Mouse (Mus musculus) ES-E14 (cell line): Measurements from ENCODE around the gene Gm28305. TPM values are rescaled to one million over a fixed set of nuclear protein-coding genes. Genes with fewer than 3 reads are reported as not detected.

Experiments
- DNase-seq: peaks from one replicate; pipeline ENCODE4 v3.0.0-alpha.2; 2013; ENCODE audit warnings: low read depth, low spot score
- H3K27ac ChIP-seq: 2 replicates; pipeline ENCODE4 v1.5.1; 2012; ENCODE audit warnings: low read depth, mild to moderate bottlenecking, low read length, moderate library complexity, mixed read lengths; ENCODE audit not compliant: poor library complexity, insufficient read depth, severe bottlenecking
- H3K36me3 ChIP-seq: 2 replicates; pipeline ENCODE4 v1.6.1; 2012; ENCODE audit warnings: mild to moderate bottlenecking, low read length, moderate library complexity, mixed read lengths; ENCODE audit not compliant: control insufficient read depth, poor library complexity, insufficient read depth, severe bottlenecking
- H3K4me1 ChIP-seq, 2 experiments: fragments of 150-350 bp in 1 of 2; sonication (generic) in 1 of 2; 2 replicates each; pipeline ENCODE4 v1.6.1; 2012; ENCODE audit warnings: low read length in 2 of 2, mild to moderate bottlenecking in 1 of 2, mixed read lengths in 1 of 2; ENCODE audit not compliant: control insufficient read depth in 2 of 2, insufficient read depth in 2 of 2, poor library complexity in 1 of 2
- H3K4me3 ChIP-seq, 2 experiments: fragments of 150-350 bp in 1 of 2; sonication (generic) in 1 of 2; 2 replicates each; pipeline ENCODE4 v1.5.1; 2012; ENCODE audit warnings: low read length in 2 of 2, low read depth in 1 of 2, mild to moderate bottlenecking in 1 of 2, mixed read lengths in 1 of 2; ENCODE audit not compliant: insufficient read depth in 1 of 2, poor library complexity in 1 of 2, severe bottlenecking in 1 of 2
- H3K9ac ChIP-seq: 2 replicates; pipeline ENCODE4 v1.6.1; 2012; ENCODE audit warnings: low read depth, mild to moderate bottlenecking, low read length, mixed read lengths; ENCODE audit not compliant: poor library complexity, insufficient read depth, severe bottlenecking
- H3K9me3 ChIP-seq: fragments of 150-350 bp; sonication (generic); 2 replicates; pipeline ENCODE4 v1.6.1; 2012; ENCODE audit warnings: low read depth, mild to moderate bottlenecking, low read length; ENCODE audit not compliant: control insufficient read depth, insufficient read depth
- CHD2 ChIP-seq: IDR thresholded peaks from 2 replicates; pipeline ENCODE4 v1.6.1; 2014; ENCODE audit warnings: mild to moderate bottlenecking, low read depth, low read length, inconsistent platforms
- HCFC1 ChIP-seq: IDR thresholded peaks from 2 replicates; pipeline ENCODE4 v1.6.1; 2012; ENCODE audit warnings: low read length, inconsistent platforms, borderline replicate concordance; ENCODE audit not compliant: insufficient read depth
- MAFK ChIP-seq: IDR thresholded peaks from 2 replicates; pipeline ENCODE4 v1.6.1; 2014; ENCODE audit warnings: mild to moderate bottlenecking, low read depth, low read length, inconsistent platforms; ENCODE audit not compliant: insufficient read depth
- ZC3H11A ChIP-seq: IDR thresholded peaks from 2 replicates; pipeline ENCODE4 v1.6.1; 2012; ENCODE audit warnings: low read depth, mild to moderate bottlenecking, inconsistent platforms, low read length, borderline replicate concordance
- ZNF384 ChIP-seq: IDR thresholded peaks from 2 replicates; pipeline ENCODE4 v1.6.1; 2012; ENCODE audit warnings: low read depth, low read length, inconsistent platforms
- in situ Hi-C, 2 experiments: fragments of 600-800 bp; cut with MboI; formaldehyde crosslinking; loops; one replicate each; pipeline ENCODE4 v1.15.1; 2025; ENCODE audit warnings: low sequenced_read_pairs in 2 of 2, inconsistent platforms in 1 of 2; ENCODE audit not compliant: unreplicated experiment in 2 of 2
- total RNA-seq: library from RNA; depleted of rRNA; stranded (reverse); fragments of 300-350 nt; gene quantifications from 2 replicates; pipeline ENCODE4 v1.2.3, GENCODE M21; 2012

Gm28305 gene
- total RNA-seq, 1 experiment: not detected

DNA sequence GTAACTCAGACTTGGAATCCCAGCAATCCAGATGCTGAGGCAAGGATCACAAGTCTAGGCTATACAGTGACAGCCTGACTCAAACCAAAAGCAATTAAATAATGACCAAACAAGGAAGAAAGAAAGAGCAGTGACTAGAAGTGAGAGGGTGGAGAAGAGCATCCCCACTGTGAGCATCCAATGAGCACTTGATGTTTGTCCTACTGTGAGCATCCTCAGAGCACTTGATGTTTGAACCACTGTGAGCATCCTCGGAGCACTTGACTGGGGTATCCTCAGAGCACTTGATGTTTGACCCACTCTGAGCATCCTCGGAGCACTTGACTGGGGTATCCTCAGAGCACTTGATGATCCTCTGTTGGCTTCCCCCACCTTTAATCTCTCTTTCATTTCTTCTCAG is 64.5 kb downstream of the Gm28305 start:
- no peaks in the 10 kb centered on the region for H3K9me3 ChIP-seq
- peaks cover 11 to 16% of the 10 kb centered on the region in 2 experiments for H3K4me1 ChIP-seq
- no peak overlapping the region for H3K9ac ChIP-seq
- H3K27ac ChIP-seq: no peak overlapping the region
- in situ Hi-C loops: no loop called here
- no peak for TF ChIP-seq HCFC1
- no peak for TF ChIP-seq ZNF384
- TF ChIP-seq MAFK: no peak
- TF ChIP-seq CHD2: no peak
- TF ChIP-seq ZC3H11A: no peak
- DNase-seq: no peak
- no peaks in the 10 kb centered on the region for H3K36me3 ChIP-seq
- H3K4me3 ChIP-seq: no peak overlapping the region

DNA sequence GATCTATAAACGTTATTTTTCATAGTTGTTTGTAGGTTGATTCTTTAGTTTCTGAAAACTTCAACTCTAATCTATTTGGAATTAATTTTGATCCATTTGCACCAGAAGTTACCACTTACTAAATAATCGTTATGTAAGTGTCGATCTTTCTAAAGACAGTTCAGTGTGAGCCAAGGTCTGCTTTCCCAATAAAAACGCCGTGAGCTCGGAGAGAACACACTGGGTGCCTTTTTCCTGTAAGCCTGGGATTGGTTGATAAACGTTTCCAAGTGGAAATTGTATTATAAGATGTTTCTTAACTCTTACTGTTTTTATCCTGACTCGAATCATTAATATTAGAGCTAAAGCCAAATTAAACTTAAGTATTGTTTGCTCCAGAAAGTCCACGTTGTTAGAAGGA is 66.5 kb downstream of the Gm28305 start:
- Histone ChIP-seq H3K9me3 (no peaks in the 10 kb centered on the region), H3K9ac (no peak overlapping the region), H3K4me3 (no peak overlapping the region), H3K27ac (no peak overlapping the region), H3K4me1 (peaks cover 9 to 11% of the 10 kb centered on the region in 2 experiments), H3K36me3 (no peaks in the 10 kb centered on the region)
- no peak for TF ChIP-seq CHD2
- DNase-seq: no peak
- in situ Hi-C loops: no loop called here

DNA sequence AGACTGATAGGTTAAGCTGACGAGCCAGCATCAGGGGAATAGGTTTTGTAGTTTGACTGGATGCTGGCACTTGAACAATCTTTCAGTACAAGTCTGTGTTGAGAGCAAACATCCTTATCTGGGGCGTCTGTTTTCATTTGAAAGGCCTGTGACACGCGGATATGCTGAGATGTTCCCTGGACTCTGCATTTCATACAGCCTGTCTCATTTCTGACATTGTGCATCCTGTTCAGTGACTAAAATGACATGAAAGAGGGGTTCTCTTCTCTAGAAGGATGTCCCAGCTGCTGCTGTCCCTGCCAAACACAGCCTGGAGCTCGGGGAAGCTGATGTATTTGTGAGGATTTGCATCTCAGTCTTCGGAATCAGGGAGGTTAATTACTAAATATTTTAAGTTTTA is 67.0 kb downstream of the Gm28305 start:
- Histone ChIP-seq H3K36me3 (no peaks in the 10 kb centered on the region), H3K4me3 (no peak overlapping the region), H3K9ac (no peak overlapping the region), H3K9me3 (no peaks in the 10 kb centered on the region), H3K4me1 (peaks cover 5 to 6% of the 10 kb centered on the region in 2 experiments; a peak in 3 of 4 replicates), H3K27ac (no peak overlapping the region)
- no peak for DNase-seq
- TF ChIP-seq HCFC1: no peak
- TF ChIP-seq CHD2: no peak
- no peak for TF ChIP-seq MAFK
- TF ChIP-seq ZC3H11A: no peak
- TF ChIP-seq ZNF384: no peak
- in situ Hi-C loops: no loop called here

DNA sequence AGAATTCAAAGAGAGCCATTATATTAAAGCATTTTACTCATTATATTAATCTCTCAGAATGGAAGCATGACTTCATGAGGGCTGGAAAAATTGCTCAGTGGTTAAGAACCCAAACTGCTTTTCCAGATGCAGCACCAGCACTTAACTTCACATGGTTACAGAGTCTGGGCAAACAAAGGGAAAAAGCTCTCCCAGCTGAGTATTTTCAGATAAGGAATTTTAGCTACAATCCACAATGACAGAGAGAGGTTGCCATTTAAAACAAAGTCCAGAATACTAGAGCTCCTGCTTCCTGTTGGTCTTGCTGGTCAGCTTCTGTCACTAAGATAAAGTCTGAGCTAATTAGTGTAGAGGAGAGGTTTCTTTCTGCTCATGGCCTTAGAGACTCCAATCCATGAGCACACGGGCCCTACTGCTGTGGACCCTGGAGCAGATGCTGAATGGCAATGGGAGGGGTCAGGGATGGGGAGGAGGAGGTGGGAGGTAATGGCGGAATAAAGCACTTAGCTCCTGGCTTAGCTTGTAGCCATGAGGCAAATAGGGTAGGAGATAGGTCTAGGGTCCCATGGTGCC is 68.2 kb downstream of the Gm28305 start:
- DNase-seq: no peak
- no peak overlapping the region for H3K27ac ChIP-seq
- H3K9me3 ChIP-seq: no peaks in the 10 kb centered on the region
- H3K36me3 ChIP-seq: no peaks in the 10 kb centered on the region
- no peak overlapping the region for H3K9ac ChIP-seq
- in situ Hi-C loops: no loop called here
- peaks cover 0 to 3% of the 10 kb centered on the region in 2 experiments; a peak in 1 of 4 replicates for H3K4me1 ChIP-seq
- no peak overlapping the region for H3K4me3 ChIP-seq
- TF ChIP-seq ZNF384 (no peak), HCFC1 (no peak), ZC3H11A (no peak), CHD2 (no peak), MAFK (no peak)

DNA sequence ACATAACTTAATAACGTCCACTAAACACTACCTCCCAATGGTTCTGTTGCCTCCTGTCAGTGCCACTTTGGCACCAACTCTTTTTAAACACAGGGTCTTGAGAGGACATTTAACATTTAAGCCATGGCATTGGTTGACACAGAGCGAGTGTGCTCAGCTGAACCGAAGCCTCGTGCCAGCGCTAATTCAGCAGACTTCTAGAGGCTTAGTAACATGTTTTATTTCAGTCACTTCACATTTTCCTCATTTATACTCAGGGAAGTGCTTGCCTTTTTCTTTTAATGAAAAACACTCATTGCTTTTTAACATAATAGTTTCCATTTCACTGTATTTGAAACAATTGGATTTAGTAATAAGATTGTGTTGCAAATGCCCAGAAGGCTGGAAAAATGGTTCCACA is 68.7 kb downstream of the Gm28305 start:
- H3K36me3 ChIP-seq: no peaks in the 10 kb centered on the region
- DNase-seq: no peak
- in situ Hi-C loops: no loop called here
- TF ChIP-seq MAFK (no peak), ZNF384 (no peak), HCFC1 (no peak), ZC3H11A (no peak), CHD2 (no peak)
- no peak overlapping the region for H3K27ac ChIP-seq
- no peaks in the 10 kb centered on the region for H3K9me3 ChIP-seq
- peaks cover 0 to 3% of the 10 kb centered on the region in 2 experiments; a peak in 1 of 4 replicates for H3K4me1 ChIP-seq
- no peak overlapping the region for H3K4me3 ChIP-seq
- H3K9ac ChIP-seq: no peak overlapping the region
